Mouse (Mus musculus): ENCODE data around the gene Gtf2i. TPM values are rescaled to one million over a fixed set of nuclear protein-coding genes. Genes with fewer than 3 reads are reported as not detected.
A peak's percentile ranks its signal among the peaks of the same experiment; 100 is the strongest.
"Not testable (repeated sequence)": the region's sequence is repeated elsewhere in the genome, so short reads cannot be mapped to it uniquely, and the experiment has no call there.

Gtf2i gene
- polyA plus RNA-seq, 1 experiment from 2014 or later: 108 TPM

DNA sequence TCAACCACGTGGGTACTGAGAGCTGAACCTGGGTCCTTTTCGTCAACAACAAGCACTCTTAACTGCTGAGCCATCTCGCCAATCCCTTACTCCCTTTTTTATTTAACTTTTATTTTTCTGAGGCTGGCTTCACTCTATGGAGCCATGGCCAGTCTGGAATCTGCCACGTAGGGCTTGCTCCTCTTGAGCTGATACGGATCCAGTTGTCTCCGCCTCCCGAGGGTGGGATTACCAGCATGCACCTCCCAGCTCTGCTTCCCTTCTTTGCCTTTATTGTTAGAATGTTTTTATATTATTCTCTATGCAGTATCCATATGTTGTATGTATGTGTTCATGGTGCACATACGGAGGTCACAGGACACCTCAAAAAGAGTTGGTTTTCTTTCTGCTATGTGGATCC lies 29.5 kb upstream of the Gtf2i start:
- Histone ChIP-seq H3K9ac (ENCODE audit: low read depth, low read length) (no peak overlapping the region), H3K4me2 (no peak overlapping the region), H3K27ac (ENCODE audit: low read depth, low read length) (no peak overlapping the region), H3K4me3 (ENCODE audit: low read depth, low read length) (no peak overlapping the region), H3K27me3 (replicated peaks; ENCODE audit: control insufficient read depth, insufficient read depth, low read length) (no peaks in the 10 kb centered on the region), H3K4me1 (replicated peaks; ENCODE audit: control insufficient read depth, insufficient read depth, low read length) (0 out of 2 replicates have a peak, but pooled peaks cover 5% of the 10 kb centered on the region), H3K36me3 (ENCODE audit: control insufficient read depth, insufficient read depth, low read length) (no peaks in the 10 kb centered on the region), H3K9me3 (ENCODE audit: control insufficient read depth, low read length) (no peaks in the 10 kb centered on the region)
- ATAC-seq (replicated peaks; ENCODE audit: low FRiP score): no peak
- DNase-seq (ENCODE audit: low spot score): no peak
- WGBS: 73% methylated on average over 8 of the region's 8 CpGs

DNA sequence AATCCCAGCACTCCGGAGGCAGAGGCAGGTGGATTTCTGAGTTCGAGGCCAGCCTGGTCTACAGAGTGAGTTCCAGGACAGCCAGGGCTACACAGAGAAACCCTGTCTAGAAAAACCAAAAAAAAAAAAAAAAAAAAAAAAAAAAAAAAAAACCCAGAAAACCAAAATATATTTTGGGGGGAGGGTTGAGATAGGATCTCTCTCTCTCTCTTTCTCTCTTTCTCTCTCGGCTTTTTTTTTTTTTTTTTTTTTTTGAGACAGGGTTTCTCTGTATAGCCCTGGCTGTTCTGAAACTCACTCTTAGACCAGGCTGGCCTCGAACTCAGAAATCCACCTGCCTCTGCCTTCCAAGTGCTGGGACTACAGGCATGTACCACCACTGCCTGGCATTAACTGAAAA lies 29.0 kb upstream of the Gtf2i start:
- 68% methylated on average over 4 of the region's 4 CpGs for WGBS
- not testable (repeated sequence) for H3K4me2 ChIP-seq; ATAC-seq (replicated peaks; ENCODE audit: low FRiP score); H3K27me3 ChIP-seq (replicated peaks; ENCODE audit: control insufficient read depth, insufficient read depth, low read length); H3K36me3 ChIP-seq (ENCODE audit: control insufficient read depth, insufficient read depth, low read length); H3K4me1 ChIP-seq (replicated peaks; ENCODE audit: control insufficient read depth, insufficient read depth, low read length); DNase-seq (ENCODE audit: low spot score); H3K9ac ChIP-seq (ENCODE audit: low read depth, low read length); H3K27ac ChIP-seq (ENCODE audit: low read depth, low read length); H3K9me3 ChIP-seq (ENCODE audit: control insufficient read depth, low read length); H3K4me3 ChIP-seq (ENCODE audit: low read depth, low read length)

DNA sequence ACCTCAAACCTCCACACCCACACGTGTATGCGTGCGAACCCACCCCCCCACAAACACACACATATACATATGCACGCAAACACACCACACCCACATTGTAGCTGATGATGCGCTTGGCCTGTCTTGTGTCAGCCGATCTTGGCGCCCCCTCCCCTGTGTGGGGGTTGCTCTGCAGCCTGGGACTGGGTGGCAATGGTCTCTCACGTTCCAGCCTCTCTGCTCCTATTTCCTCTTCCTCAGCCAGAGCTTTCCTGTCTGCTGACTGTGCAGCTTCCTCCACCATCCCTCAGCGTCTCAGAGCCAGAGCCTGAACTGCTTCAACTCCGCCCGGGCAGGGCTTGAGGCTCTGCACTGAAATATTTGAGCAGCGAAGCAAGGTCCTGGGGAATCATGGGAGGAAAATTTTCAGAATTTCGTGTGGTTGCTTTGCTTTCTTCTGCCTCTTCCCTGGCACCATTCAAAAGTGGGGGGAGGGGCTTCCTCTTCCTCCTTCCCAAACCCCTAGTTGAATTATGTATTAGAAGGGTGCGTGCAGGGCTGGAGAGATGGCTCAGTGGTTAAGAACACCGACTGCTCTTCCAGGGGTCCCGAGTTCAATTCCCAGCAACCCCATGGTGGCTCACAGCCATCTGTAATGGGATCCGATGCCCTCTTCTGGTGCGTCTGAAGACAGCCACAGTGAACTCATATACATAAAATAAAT lies 28.1 kb upstream of the Gtf2i start:
- no peaks in the 10 kb centered on the region for H3K27me3 ChIP-seq (replicated peaks; ENCODE audit: control insufficient read depth, insufficient read depth, low read length)
- no peak overlapping the region for H3K9ac ChIP-seq (ENCODE audit: low read depth, low read length)
- H3K9me3 ChIP-seq (ENCODE audit: control insufficient read depth, low read length): no peaks in the 10 kb centered on the region
- H3K4me3 ChIP-seq (ENCODE audit: low read depth, low read length): no peak overlapping the region
- DNase-seq (ENCODE audit: low spot score) (no peak), ATAC-seq (replicated peaks; ENCODE audit: low FRiP score) (peak; percentile 44; the same call in 1 of the 2 replicates)
- 0 out of 2 replicates have a peak, but pooled peaks cover 5% of the 10 kb centered on the region for H3K4me1 ChIP-seq (replicated peaks; ENCODE audit: control insufficient read depth, insufficient read depth, low read length)
- H3K4me2 ChIP-seq: peak overlapping the region; percentile 38
- H3K27ac ChIP-seq (ENCODE audit: low read depth, low read length): peak overlapping the region; percentile 8; the same call in 1 of the 2 replicates
- H3K36me3 ChIP-seq (ENCODE audit: control insufficient read depth, insufficient read depth, low read length): no peaks in the 10 kb centered on the region
- WGBS: 50% methylated on average over 18 of the region's 18 CpGs

DNA sequence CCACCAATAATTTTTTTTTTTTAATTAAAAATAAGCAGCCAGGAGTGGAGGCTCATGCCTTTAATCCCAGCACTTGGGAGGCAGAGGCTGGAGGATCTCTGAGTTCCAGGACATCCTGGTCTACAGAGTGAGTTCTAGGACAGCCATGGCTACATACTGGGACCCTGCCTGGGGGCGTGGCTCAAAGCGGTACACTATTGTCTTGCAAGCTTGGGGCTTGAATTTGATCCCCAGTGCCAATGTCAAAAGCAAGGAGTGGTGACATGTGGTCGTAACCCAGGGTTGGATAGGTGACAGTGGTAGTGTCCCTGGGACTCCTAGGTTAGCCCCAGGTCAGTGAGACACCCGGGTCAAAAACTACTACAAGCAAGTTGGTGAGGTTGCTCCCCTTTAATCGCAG lies 27.2 kb upstream of the Gtf2i start:
- H3K4me2 ChIP-seq: no peak overlapping the region
- no peak for ATAC-seq (replicated peaks; ENCODE audit: low FRiP score)
- 88% methylated on average over 5 of the region's 5 CpGs for WGBS

DNA sequence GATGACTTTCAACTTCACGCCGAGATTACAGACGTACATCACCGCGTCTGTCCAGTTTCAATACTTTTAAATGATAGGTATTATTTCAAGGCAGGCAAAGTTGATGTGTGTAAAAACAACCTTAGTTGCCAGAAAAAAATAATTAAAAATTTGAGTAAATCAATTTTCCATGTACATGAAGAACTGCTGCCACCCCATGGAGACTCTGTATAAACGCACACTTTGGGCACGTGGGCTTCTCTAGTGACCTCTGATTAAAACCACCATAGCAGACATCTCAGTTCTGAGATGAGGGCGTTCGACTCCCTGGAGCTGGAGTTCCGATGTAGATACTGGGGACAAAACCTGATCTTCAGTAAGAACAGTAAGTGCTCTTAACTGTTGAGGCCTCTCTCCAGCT lies 26.8 kb upstream of the Gtf2i start:
- ATAC-seq (replicated peaks; ENCODE audit: low FRiP score) (no peak), DNase-seq (ENCODE audit: low spot score) (no peak)
- H3K36me3 ChIP-seq (ENCODE audit: control insufficient read depth, insufficient read depth, low read length): no peaks in the 10 kb centered on the region
- 0 out of 2 replicates have a peak, but pooled peaks cover 5% of the 10 kb centered on the region for H3K4me1 ChIP-seq (replicated peaks; ENCODE audit: control insufficient read depth, insufficient read depth, low read length)
- no peak overlapping the region for H3K4me3 ChIP-seq (ENCODE audit: low read depth, low read length)
- H3K9me3 ChIP-seq (ENCODE audit: control insufficient read depth, low read length): no peaks in the 10 kb centered on the region
- no peak overlapping the region for H3K9ac ChIP-seq (ENCODE audit: low read depth, low read length)
- H3K27me3 ChIP-seq (replicated peaks; ENCODE audit: control insufficient read depth, insufficient read depth, low read length): no peaks in the 10 kb centered on the region
- no peak overlapping the region for H3K4me2 ChIP-seq
- H3K27ac ChIP-seq (ENCODE audit: low read depth, low read length): no peak overlapping the region
- 69% methylated on average over 10 of the region's 10 CpGs for WGBS

More for the DNA sequence above, 27.2 kb upstream of the Gtf2i start:
- Histone ChIP-seq H3K9ac (ENCODE audit: low read depth, low read length) (no peak overlapping the region), H3K4me1 (replicated peaks; ENCODE audit: control insufficient read depth, insufficient read depth, low read length) (0 out of 2 replicates have a peak, but pooled peaks cover 5% of the 10 kb centered on the region), H3K9me3 (ENCODE audit: control insufficient read depth, low read length) (no peaks in the 10 kb centered on the region), H3K27me3 (replicated peaks; ENCODE audit: control insufficient read depth, insufficient read depth, low read length) (no peaks in the 10 kb centered on the region), H3K36me3 (ENCODE audit: control insufficient read depth, insufficient read depth, low read length) (no peaks in the 10 kb centered on the region), H3K4me3 (ENCODE audit: low read depth, low read length) (no peak overlapping the region), H3K27ac (ENCODE audit: low read depth, low read length) (no peak overlapping the region)
- no peak for DNase-seq (ENCODE audit: low spot score)

DNA sequence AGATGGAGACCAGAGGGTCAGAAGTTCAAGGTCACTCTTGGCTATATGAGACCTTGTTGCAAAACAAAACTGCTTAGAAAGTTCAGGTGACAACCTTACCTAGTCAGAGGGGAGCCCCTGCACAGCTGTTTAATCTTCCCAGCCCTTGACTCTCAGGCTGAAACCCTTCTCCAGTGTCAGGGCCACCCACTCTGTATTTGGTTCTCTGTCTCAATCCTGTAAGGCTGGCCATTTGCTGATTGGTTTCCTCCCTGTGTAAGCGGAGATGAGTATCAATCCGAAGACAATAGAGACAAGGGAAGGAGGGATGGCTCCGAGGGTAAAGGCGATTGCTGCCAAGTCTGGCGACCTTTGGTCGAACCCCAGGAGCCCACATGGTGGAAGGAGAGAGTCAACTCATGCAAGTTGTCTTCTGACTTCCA lies 25.6 kb upstream of the Gtf2i start:
- H3K4me2 ChIP-seq: no peak overlapping the region
- ATAC-seq (replicated peaks; ENCODE audit: low FRiP score) (no peak), DNase-seq (ENCODE audit: low spot score) (no peak)
- WGBS: 43% methylated on average over 6 of the region's 6 CpGs
- no peak overlapping the region for H3K9ac ChIP-seq (ENCODE audit: low read depth, low read length)
- 0 out of 2 replicates have a peak, but pooled peaks cover 5% of the 10 kb centered on the region for H3K4me1 ChIP-seq (replicated peaks; ENCODE audit: control insufficient read depth, insufficient read depth, low read length)
- H3K4me3 ChIP-seq (ENCODE audit: low read depth, low read length): no peak overlapping the region
- no peak overlapping the region for H3K27ac ChIP-seq (ENCODE audit: low read depth, low read length)
- H3K36me3 ChIP-seq (ENCODE audit: control insufficient read depth, insufficient read depth, low read length): no peaks in the 10 kb centered on the region
- H3K9me3 ChIP-seq (ENCODE audit: control insufficient read depth, low read length): no peaks in the 10 kb centered on the region
- no peaks in the 10 kb centered on the region for H3K27me3 ChIP-seq (replicated peaks; ENCODE audit: control insufficient read depth, insufficient read depth, low read length)

DNA sequence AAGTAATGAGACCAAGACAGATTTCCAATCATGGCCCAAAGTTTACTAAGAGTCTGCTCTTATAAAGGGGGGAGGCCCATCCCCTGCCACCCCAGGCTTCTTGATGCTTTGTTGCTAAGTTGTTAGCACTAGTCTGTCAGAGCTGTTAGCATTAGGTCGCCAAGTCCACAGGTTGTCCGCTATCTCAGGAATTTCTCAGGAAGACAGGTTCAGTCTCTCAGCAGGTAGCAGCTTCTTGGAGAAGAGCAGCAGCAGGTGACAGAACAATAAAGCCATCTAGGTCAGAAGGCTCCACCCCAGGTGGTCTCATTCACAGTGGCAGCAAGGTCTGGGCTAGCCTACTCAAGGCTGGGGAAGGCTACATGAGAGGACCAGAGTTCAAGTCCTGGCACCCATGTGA lies 22.5 kb upstream of the Gtf2i start:
- H3K4me2 ChIP-seq; ATAC-seq (replicated peaks; ENCODE audit: low FRiP score); H3K27me3 ChIP-seq (replicated peaks; ENCODE audit: control insufficient read depth, insufficient read depth, low read length); H3K9me3 ChIP-seq (ENCODE audit: control insufficient read depth, low read length); H3K4me3 ChIP-seq (ENCODE audit: low read depth, low read length); H3K36me3 ChIP-seq (ENCODE audit: control insufficient read depth, insufficient read depth, low read length); DNase-seq (ENCODE audit: low spot score); H3K27ac ChIP-seq (ENCODE audit: low read depth, low read length); H3K9ac ChIP-seq (ENCODE audit: low read depth, low read length); H3K4me1 ChIP-seq (replicated peaks; ENCODE audit: control insufficient read depth, insufficient read depth, low read length): not testable (repeated sequence)
- 79% methylated on average over 2 of the region's 2 CpGs for WGBS

DNA sequence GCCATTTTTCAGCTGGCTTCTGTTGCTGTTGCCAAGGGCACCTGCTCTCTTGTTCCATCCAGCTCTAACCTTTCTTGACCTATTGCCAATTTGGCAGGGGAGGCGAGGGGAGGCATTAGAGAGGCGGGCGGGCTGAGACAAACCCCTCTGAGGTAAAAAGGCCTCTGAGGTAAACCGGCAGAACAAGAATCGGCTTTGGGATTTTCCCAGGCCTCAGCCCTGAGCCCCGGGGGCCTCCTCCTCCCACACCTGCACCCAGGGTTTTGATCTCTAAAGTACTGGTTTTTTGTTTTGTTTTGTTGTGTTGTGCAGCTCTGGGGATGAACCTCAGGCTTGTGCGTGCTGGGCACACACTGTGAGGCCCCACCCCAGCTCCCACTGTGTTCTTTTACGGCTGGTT lies 18.2 kb upstream of the Gtf2i start:
- Histone ChIP-seq H3K9me3 (ENCODE audit: control insufficient read depth, low read length) (no peaks in the 10 kb centered on the region), H3K4me2 (no peak overlapping the region), H3K9ac (ENCODE audit: low read depth, low read length) (no peak overlapping the region), H3K36me3 (ENCODE audit: control insufficient read depth, insufficient read depth, low read length) (no peaks in the 10 kb centered on the region), H3K27me3 (replicated peaks; ENCODE audit: control insufficient read depth, insufficient read depth, low read length) (no peaks in the 10 kb centered on the region), H3K27ac (ENCODE audit: low read depth, low read length) (no peak overlapping the region), H3K4me3 (ENCODE audit: low read depth, low read length) (no peak overlapping the region), H3K4me1 (replicated peaks; ENCODE audit: control insufficient read depth, insufficient read depth, low read length) (peaks cover 7% of the 10 kb centered on the region; the same call in 1 of the 2 replicates)
- WGBS: 73% methylated on average over 8 of the region's 8 CpGs
- no peak for ATAC-seq (replicated peaks; ENCODE audit: low FRiP score)
- no peak for DNase-seq (ENCODE audit: low spot score)

DNA sequence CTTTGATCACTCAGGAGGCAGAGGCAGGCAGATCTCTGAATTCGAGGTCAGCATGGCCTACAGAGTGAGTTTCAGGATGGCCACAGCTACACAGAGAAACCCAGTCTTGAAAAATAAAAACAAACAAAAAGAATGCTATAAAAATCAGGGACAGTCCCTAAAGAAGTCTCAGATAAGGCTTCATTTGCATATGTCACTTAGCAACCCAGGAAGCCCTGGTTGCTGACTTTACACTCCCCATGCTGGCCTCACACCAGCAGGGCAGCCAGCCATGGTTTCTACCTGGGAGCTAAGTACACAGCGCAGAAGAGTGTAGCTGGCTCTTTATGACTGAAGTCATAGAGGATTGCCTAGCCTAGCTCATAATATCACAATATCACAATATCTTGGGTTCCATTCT lies 15.5 kb upstream of the Gtf2i start:
- H3K27me3 ChIP-seq (replicated peaks; ENCODE audit: control insufficient read depth, insufficient read depth, low read length): no peaks in the 10 kb centered on the region
- H3K27ac ChIP-seq (ENCODE audit: low read depth, low read length): no peak overlapping the region
- H3K4me2 ChIP-seq: no peak overlapping the region
- no peak overlapping the region for H3K4me3 ChIP-seq (ENCODE audit: low read depth, low read length)
- no peaks in the 10 kb centered on the region for H3K9me3 ChIP-seq (ENCODE audit: control insufficient read depth, low read length)
- no peak for ATAC-seq (replicated peaks; ENCODE audit: low FRiP score)
- 84% methylated on average over 2 of the region's 2 CpGs for WGBS
- peaks cover 18% of the 10 kb centered on the region for H3K4me1 ChIP-seq (replicated peaks; ENCODE audit: control insufficient read depth, insufficient read depth, low read length)
- H3K9ac ChIP-seq (ENCODE audit: low read depth, low read length): no peak overlapping the region
- DNase-seq (ENCODE audit: low spot score): no peak
- no peaks in the 10 kb centered on the region for H3K36me3 ChIP-seq (ENCODE audit: control insufficient read depth, insufficient read depth, low read length)

All from liver, embryonic 11.5 days (tissue).